Mouse (Mus musculus) CD4-positive, CD25-positive, alpha-beta regulatory T cell, adult 2 months (primary cell): Measurements from ENCODE around the gene Mecr.
"Not testable (repeated sequence)": the region's sequence is repeated elsewhere in the genome, so short reads cannot be mapped to it uniquely, and the experiment has no call there.

Experiments used
- DNase-seq: peaks from one replicate; pipeline ENCODE4 v3.0.0-alpha.2; 2012; ENCODE audit warnings: low read depth, low spot score

The Mecr gene

GRCm38 (mm10) chr4:131843290-131843743 lies at the start of gene Mecr:
Gene Mecr (plus strand): TSS chr4:131843470.
- DNase-seq, result peak; percentile 93

GRCm38 (mm10) chr4:131796312-131797080 lies 46.8 kb upstream of the Mecr start:
- no peak for DNase-seq

- DNase-seq, result no peak
Measured at GRCm38 (mm10) chr4:131797483-131797882, 45.8 kb upstream of the Mecr start.

GRCm38 (mm10) chr4:131797920-131798319 lies 45.4 kb upstream of the Mecr start:
- DNase-seq, result no peak

- no peak for DNase-seq
Measured at GRCm38 (mm10) chr4:131798968-131799367, 44.3 kb upstream of the Mecr start.

GRCm38 (mm10) chr4:131803846-131804245 lies 39.4 kb upstream of the Mecr start:
- DNase-seq, result no peak

GRCm38 (mm10) chr4:131804732-131805131 lies 38.5 kb upstream of the Mecr start:
- DNase-seq, result not testable (repeated sequence)

GRCm38 (mm10) chr4:131805255-131805654 lies 38.0 kb upstream of the Mecr start:
- DNase-seq, result no peak

- DNase-seq, result no peak
Measured at GRCm38 (mm10) chr4:131812458-131812857, 30.8 kb upstream of the Mecr start.

- DNase-seq, result no peak
Measured at GRCm38 (mm10) chr4:131813798-131814197, 29.5 kb upstream of the Mecr start.

- DNase-seq, result no peak
Measured at GRCm38 (mm10) chr4:131814869-131815268, 28.4 kb upstream of the Mecr start.

GRCm38 (mm10) chr4:131815774-131816173 lies 27.5 kb upstream of the Mecr start:
- DNase-seq, result no peak

GRCm38 (mm10) chr4:131818926-131819325 lies 24.3 kb upstream of the Mecr start:
- no peak for DNase-seq

GRCm38 (mm10) chr4:131821161-131821731 lies 22.0 kb upstream of the Mecr start:
- no peak for DNase-seq

- no peak for DNase-seq
Measured at GRCm38 (mm10) chr4:131822583-131822982, 20.7 kb upstream of the Mecr start.

- DNase-seq, result no peak
Measured at GRCm38 (mm10) chr4:131824939-131825338, 18.3 kb upstream of the Mecr start.

- peak; percentile 78 for DNase-seq
Measured at GRCm38 (mm10) chr4:131825830-131826229, 17.4 kb upstream of the Mecr start.

- DNase-seq, result no peak
Measured at GRCm38 (mm10) chr4:131826905-131827304, 16.4 kb upstream of the Mecr start.

GRCm38 (mm10) chr4:131829123-131829522 lies 14.1 kb upstream of the Mecr start:
- DNase-seq, result no peak

GRCm38 (mm10) chr4:131831546-131832045 lies 11.7 kb upstream of the Mecr start:
- DNase-seq, result no peak

- no peak for DNase-seq
Measured at GRCm38 (mm10) chr4:131832759-131833407, 10.4 kb upstream of the Mecr start.

GRCm38 (mm10) chr4:131833971-131834609 lies 9.2 kb upstream of the Mecr start:
- no peak for DNase-seq
